Comparison of ENCODE assay signal across 15 mouse cellular contexts in the genomic region with DNA sequence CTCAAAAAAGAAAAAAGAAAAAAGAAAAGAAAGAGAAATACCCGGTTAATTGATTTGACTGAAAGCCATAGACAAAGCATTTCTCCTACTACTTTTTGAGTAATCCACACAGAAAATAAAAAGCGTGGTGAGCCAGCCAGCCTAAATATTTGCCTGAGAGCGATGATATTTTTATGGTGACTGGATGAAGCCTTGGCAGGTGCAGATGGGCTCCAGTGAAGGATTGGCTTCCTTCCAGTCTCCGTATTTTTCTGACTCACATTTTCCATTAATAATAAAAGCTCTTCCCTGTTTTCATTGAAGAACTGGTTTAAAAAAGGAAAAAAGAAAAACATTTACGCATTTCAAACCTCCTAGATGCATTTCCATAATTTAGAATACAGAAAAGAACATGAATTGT.
DNase-seq lines count a peak whose midpoint lies in the region; ATAC-seq and TF ChIP-seq lines count a peak whose summit lies in the region.
"Had no signal": no experiment of that assay in that cellular context is flagged by ENCODE, and none has a peak within 500 bp of the region (broad histone marks: within the 10 kb centered on the region; RNA-seq: fewer than 3 reads in every experiment).

No protein-coding gene starts in this region.

- no peak overlapping the region for H3K9ac ChIP-seq in hindbrain, postnatal 0 days (replicated peaks; ENCODE audit: low read length)
- H3K9ac ChIP-seq in hindbrain, embryonic 14.5 days = no peak overlapping the region

- H3K27me3 ChIP-seq in hindbrain, postnatal 0 days (ENCODE audit: insufficient read depth, low read length) = no peaks in the 10 kb centered on the region
- H3K27me3 ChIP-seq in hindbrain, embryonic 14.5 days (ENCODE audit: control insufficient read depth, insufficient read depth, low read length) = no peaks in the 10 kb centered on the region

- no peaks in the 10 kb centered on the region for H3K9me3 ChIP-seq in hindbrain, postnatal 0 days (ENCODE audit: low read length)
- no peaks in the 10 kb centered on the region for H3K9me3 ChIP-seq in hindbrain, embryonic 14.5 days (ENCODE audit: control insufficient read depth, low read length)

- 45% methylated on average over 5 of the region's 5 CpGs for WGBS in hindbrain, postnatal 0 days
- WGBS in hindbrain, embryonic 14.5 days = 65% methylated on average over 5 of the region's 5 CpGs

- H3K4me1 ChIP-seq in hindbrain, postnatal 0 days (ENCODE audit: insufficient read depth, low read length) = no peaks in the 10 kb centered on the region; the same call in 1 of the 2 replicates
- H3K4me1 ChIP-seq in hindbrain, embryonic 14.5 days (replicated peaks; ENCODE audit: control insufficient read depth, insufficient read depth, low read length) = no peaks in the 10 kb centered on the region

- no peak overlapping the region for H3K4me2 ChIP-seq in hindbrain, postnatal 0 days (ENCODE audit: low read depth, low read length)
- no peak overlapping the region for H3K4me2 ChIP-seq in hindbrain, embryonic 14.5 days (replicated peaks)
- H3K4me2 ChIP-seq: liver, embryonic 11.5 days had no signal

- peak; percentile 18 to 44 for DNase-seq in cerebellum, postnatal 14 days
- no peak for DNase-seq in cerebellum, adult 9-11 months
- peak; percentile 31 for DNase-seq in hindbrain, postnatal 0 days (ENCODE audit: low spot score)
- DNase-seq in hindbrain, embryonic 14.5 days (ENCODE audit: low spot score) = no peak
- peak; percentile 16 to 27 for DNase-seq in right cerebral cortex, adult 2 months (ENCODE audit: low spot score in 2 of 2)
- no peak for DNase-seq in right cerebral cortex, postnatal 4 days
- DNase-seq in frontal cortex, postnatal 14 days (ENCODE audit: low spot score in 2 of 2) = no peak
- DNase-seq in spleen, postnatal 10 days (ENCODE audit: low spot score in 2 of 2) = no peak
- DNase-seq: B cell, adult 2 months; gastrocnemius, postnatal 36 days; heart, postnatal 36 days; lung, postnatal 36 days had no signal

- no peaks in the 10 kb centered on the region for H3K36me3 ChIP-seq in hindbrain, postnatal 0 days (ENCODE audit: insufficient read depth, low read length)
- H3K36me3 ChIP-seq in hindbrain, embryonic 14.5 days (replicated peaks; ENCODE audit: control insufficient read depth, insufficient read depth) = no peaks in the 10 kb centered on the region

- H3K4me3 ChIP-seq in hindbrain, postnatal 0 days (ENCODE audit: low read length) = no peak overlapping the region
- no peak overlapping the region for H3K4me3 ChIP-seq in hindbrain, embryonic 14.5 days (replicated peaks; ENCODE audit: low read length)

- no peak overlapping the region for H3K27ac ChIP-seq in hindbrain, postnatal 0 days
- no peak overlapping the region for H3K27ac ChIP-seq in hindbrain, embryonic 14.5 days
- H3K27ac ChIP-seq: stomach, postnatal 0 days had no signal

- TF ChIP-seq CTCF in hindbrain, postnatal 0 days (IDR thresholded peaks at IDR 0.05; ENCODE audit: low read depth) = no peak

- ATAC-seq in hindbrain, postnatal 0 days = no peak
- ATAC-seq in hindbrain, embryonic 14.5 days (ENCODE audit: low FRiP score) = no peak
- ATAC-seq: intestine, embryonic 16.5 days had no signal

Comparison
In these comparisons a context has a peak if more than half of its experiments do, and no peak if none do; other contexts are left out.
1. DNase-seq: peak in cerebellum, postnatal 14 days (2 of 2), hindbrain, postnatal 0 days (single experiment) and right cerebral cortex, adult 2 months (2 of 2); none in cerebellum, adult 9-11 months (single experiment), hindbrain, embryonic 14.5 days (single experiment), right cerebral cortex, postnatal 4 days (single experiment), frontal cortex, postnatal 14 days (0 of 2) and spleen, postnatal 10 days (0 of 2).